Mouse (Mus musculus) liver, adult 2 months (tissue): ENCODE data around the gene Akr1c14. TPM values are rescaled to one million over a fixed set of nuclear protein-coding genes. Genes with fewer than 3 reads are reported as not detected.

Experiments used
- DNase-seq: peaks from one replicate; pipeline ENCODE4 v3.0.0-alpha.2; 2011; ENCODE audit warnings: low read depth, low spot score; ENCODE audit errors: extremely low read depth
- H3K27ac ChIP-seq: fragments of 200-500 bp; replicated peaks from 2 replicates; pipeline ENCODE4 v1.5.1; 2012; ENCODE audit warnings: low read depth, mild to moderate bottlenecking, control low read depth, inconsistent platforms, low read length; ENCODE audit not compliant: insufficient read depth
- H3K27me3 ChIP-seq: fragments of 200-500 bp; 2 replicates; pipeline ENCODE4 v1.6.1; 2012; ENCODE audit warnings: mild to moderate bottlenecking, moderate library complexity, low read length, inconsistent platforms; ENCODE audit not compliant: control insufficient read depth, insufficient read depth
- H3K36me3 ChIP-seq: fragments of 200-500 bp; 2 replicates; pipeline ENCODE4 v1.6.1; 2012; ENCODE audit warnings: low read length, inconsistent platforms; ENCODE audit not compliant: control insufficient read depth, insufficient read depth
- H3K4me1 ChIP-seq: fragments of 200-500 bp; 2 replicates; pipeline ENCODE4 v1.6.1; 2011; ENCODE audit warnings: low read length; ENCODE audit not compliant: control insufficient read depth, insufficient read depth
- H3K4me3 ChIP-seq: fragments of 200-500 bp; 2 replicates; pipeline ENCODE4 v1.5.1; 2011; ENCODE audit warnings: low read depth, mild to moderate bottlenecking, control low read depth, low read length, moderate library complexity; ENCODE audit not compliant: insufficient read depth
- H3K79me2 ChIP-seq: fragments of 200-500 bp; 2 replicates; pipeline ENCODE4 v1.6.1; 2012; ENCODE audit warnings: inconsistent platforms, mild to moderate bottlenecking, low read length, moderate library complexity; ENCODE audit not compliant: control insufficient read depth, insufficient read depth
- H3K9ac ChIP-seq: fragments of 200-500 bp; 2 replicates; pipeline ENCODE4 v1.6.1; 2012; ENCODE audit warnings: low read depth, mild to moderate bottlenecking, control low read depth, inconsistent platforms, low read length
- CTCF ChIP-seq: fragments of 200-500 bp; IDR thresholded peaks from 2 replicates; pipeline ENCODE4 v1.5.1; 2011; ENCODE audit warnings: low read depth, low read length, control low read depth
- POLR2A ChIP-seq: fragments of 200-500 bp; IDR thresholded peaks from 2 replicates; pipeline ENCODE4 v1.6.1; 2011; ENCODE audit warnings: low read length, control low read depth; ENCODE audit not compliant: insufficient read depth; ENCODE audit errors: extremely low read depth
- WGBS: fragments of 180-500 bp; shearing (Covaris S2); methylation state at CpG from one replicate; pipeline ENCODE4 v1.1.7; 2018; 5-methylcytosine and 5-hydroxymethylcytosine counted together
- polyA plus RNA-seq: library from polyadenylated mRNA; depleted of rRNA; stranded (reverse); fragments of >200 nt; gene quantifications from 2 replicates; pipeline ENCODE4 v1.2.3, GENCODE M21; 2012; rRNA removed
- total RNA-seq: library from RNA; depleted of rRNA; stranded (reverse); fragments of >200 nt; gene quantifications from 2 replicates; pipeline ENCODE4 v1.2.3, GENCODE M21; 2014; rRNA removed

Akr1c14 gene
- 559 and 727 TPM in 2 replicates for total RNA-seq
- polyA plus RNA-seq: 72.5 and 77.5 TPM in 2 replicates

- peak; percentile 99 for DNase-seq
- H3K27me3 ChIP-seq: no peaks in the 10 kb centered on the region
- peak within 1 kb of the TSS; percentile 75 for H3K9ac ChIP-seq
- H3K4me1 ChIP-seq: peaks cover 18% of the 10 kb centered on the region
- TF ChIP-seq CTCF: no peak
- no peak for TF ChIP-seq POLR2A
- 9% methylated on average over 2 of the region's 2 CpGs for WGBS
- peak within 1 kb of the TSS; percentile 63 for H3K4me3 ChIP-seq
- peaks cover 2% of the 10 kb centered on the region; the same call in 1 of the 2 replicates for H3K36me3 ChIP-seq
- H3K79me2 ChIP-seq: peaks cover 6% of the 10 kb centered on the region; the same call in 1 of the 2 replicates
- peak within 1 kb of the TSS; percentile 99 for H3K27ac ChIP-seq
These were observed at the start of gene Akr1c14 for GRCm38 (mm10) chr13:4048719-4049118. TSS of gene Akr1c14 (plus strand) at chr13:4049011.

DNA sequence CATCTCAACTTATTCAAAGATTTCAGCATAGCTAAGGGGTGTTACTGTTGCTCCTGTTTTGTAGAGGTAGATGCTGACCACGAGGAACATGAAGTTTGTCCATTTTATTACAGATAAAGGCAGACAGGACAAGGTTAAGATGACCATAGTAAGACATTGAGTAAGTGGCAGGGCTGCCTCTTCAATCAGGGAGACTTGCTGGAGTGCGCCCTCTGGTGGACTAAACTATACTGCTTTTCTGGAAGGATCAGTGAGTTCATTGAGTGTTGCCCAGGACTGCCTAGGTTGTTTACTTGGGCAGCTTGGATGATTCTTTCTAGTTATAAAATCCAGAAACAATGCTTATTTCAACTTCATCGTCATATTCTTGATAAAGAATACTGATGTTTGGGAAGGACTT, 47.1 kb upstream of the Akr1c14 start:
- WGBS: 15% methylated on average over 3 of the region's 3 CpGs
- TF ChIP-seq CTCF (peak; percentile 64), POLR2A (no peak)
- Histone ChIP-seq H3K36me3 (no peaks in the 10 kb centered on the region), H3K27me3 (no peaks in the 10 kb centered on the region), H3K4me3 (no peak overlapping the region), H3K79me2 (no peaks in the 10 kb centered on the region), H3K4me1 (no peaks in the 10 kb centered on the region), H3K27ac (no peak overlapping the region), H3K9ac (no peak overlapping the region)
- DNase-seq: peak; percentile 63

DNA sequence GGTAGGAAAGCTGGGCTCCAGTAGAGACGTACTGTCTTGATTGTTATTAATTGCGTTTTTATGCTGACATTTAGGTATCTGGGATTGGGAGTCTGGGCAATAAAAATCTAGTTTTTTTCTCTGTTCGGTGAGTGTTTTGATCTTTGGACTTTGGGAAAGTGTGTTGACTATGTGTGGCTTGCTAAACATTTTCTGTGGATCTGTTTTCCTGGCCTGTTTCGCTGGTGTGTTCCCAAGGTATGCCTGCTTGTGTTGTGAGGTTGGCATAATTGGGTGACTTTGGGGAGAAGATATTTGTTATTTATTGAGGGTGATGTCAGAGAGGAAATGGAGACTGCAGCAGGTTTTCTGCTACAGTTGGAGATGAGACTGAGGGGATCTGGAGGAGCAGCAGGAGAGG, 38.0 kb upstream of the Akr1c14 start:
- H3K36me3 ChIP-seq: no peaks in the 10 kb centered on the region

GRCm38 (mm10) chr13:4013811-4014210, 35.0 kb upstream of the Akr1c14 start:
- H3K79me2 ChIP-seq: no peaks in the 10 kb centered on the region
- no peak overlapping the region for H3K9ac ChIP-seq
- H3K27me3 ChIP-seq: no peaks in the 10 kb centered on the region
- no peaks in the 10 kb centered on the region for H3K36me3 ChIP-seq
- DNase-seq: peak; percentile 62
- no peak overlapping the region for H3K4me3 ChIP-seq
- no peak overlapping the region for H3K27ac ChIP-seq
- TF ChIP-seq CTCF (peak; percentile 47; the same call in 1 of the 2 replicates), POLR2A (no peak)
- H3K4me1 ChIP-seq: peaks cover 4% of the 10 kb centered on the region

More for the DNA sequence above, 38.0 kb upstream of the Akr1c14 start:
- TF ChIP-seq CTCF: no peak
- no peak for TF ChIP-seq POLR2A
- Histone ChIP-seq H3K27ac (peak overlapping the region; percentile 56), H3K4me3 (no peak overlapping the region), H3K79me2 (no peaks in the 10 kb centered on the region), H3K27me3 (no peaks in the 10 kb centered on the region), H3K9ac (no peak overlapping the region), H3K4me1 (peaks cover 4% of the 10 kb centered on the region)
- DNase-seq: peak; percentile 78
- 35% methylated on average over 4 of the region's 4 CpGs for WGBS

GRCm38 (mm10) chr13:4029897-4030296, 18.9 kb upstream of the Akr1c14 start:
- H3K79me2 ChIP-seq: no peaks in the 10 kb centered on the region; the same call in 1 of the 2 replicates
- H3K4me1 ChIP-seq: peaks cover 10% of the 10 kb centered on the region; the same call in 1 of the 2 replicates
- H3K27ac ChIP-seq: no peak overlapping the region
- TF ChIP-seq POLR2A: no peak
- H3K36me3 ChIP-seq: no peaks in the 10 kb centered on the region
- no peaks in the 10 kb centered on the region for H3K27me3 ChIP-seq
- WGBS: 85% methylated on average over 2 of the region's 2 CpGs
- DNase-seq: no peak
- H3K4me3 ChIP-seq: no peak overlapping the region
- H3K9ac ChIP-seq: no peak overlapping the region

DNA sequence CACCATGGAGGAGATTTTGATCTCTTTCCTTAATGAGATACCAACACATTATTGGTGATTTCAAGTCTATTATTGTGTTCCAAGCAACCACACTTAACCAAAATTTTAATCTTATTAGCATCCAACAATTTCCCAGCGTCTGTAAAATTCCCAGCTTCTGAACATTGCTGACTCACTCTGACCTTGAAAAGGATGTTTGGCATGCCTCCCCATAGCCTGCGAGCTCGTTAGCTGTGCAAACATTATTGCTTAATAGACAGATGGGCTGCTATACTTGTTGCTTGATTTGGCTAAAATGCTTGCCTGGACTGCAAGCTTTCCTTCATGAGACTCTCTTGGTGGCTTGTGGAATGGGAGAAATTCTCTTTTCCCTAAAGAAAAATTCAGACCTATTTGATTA, 16.3 kb upstream of the Akr1c14 start:
- no peaks in the 10 kb centered on the region for H3K36me3 ChIP-seq
- peak overlapping the region; percentile 66 for H3K27ac ChIP-seq
- H3K4me3 ChIP-seq: no peak overlapping the region
- TF ChIP-seq CTCF (no peak), POLR2A (no peak)
- whole genome bisulfite sequencing: 10% methylated on average over 3 of the region's 3 CpGs
- peak; percentile 95 for DNase-seq
- H3K9ac ChIP-seq: no peak overlapping the region
- H3K79me2 ChIP-seq: no peaks in the 10 kb centered on the region; the same call in 1 of the 2 replicates
- peaks cover 13% of the 10 kb centered on the region; the same call in 1 of the 2 replicates for H3K4me1 ChIP-seq
- no peaks in the 10 kb centered on the region for H3K27me3 ChIP-seq
